Mouse (Mus musculus): ENCODE measurements around the gene Nufip1.

The Nufip1 gene

GRCm38 (mm10) chr14:76178447-76178846 lies 67.8 kb downstream of the Nufip1 start:
- no peak for DNase-seq (ENCODE audit: low spot score in 2 of 2)

GRCm38 (mm10) chr14:76179343-76179742 lies 68.7 kb downstream of the Nufip1 start:
- no peak for DNase-seq (ENCODE audit: low spot score in 2 of 2)

- no peak for DNase-seq (ENCODE audit: low spot score in 2 of 2)
Measured at GRCm38 (mm10) chr14:76185358-76185757, 74.7 kb downstream of the Nufip1 start.

- no peak for DNase-seq (ENCODE audit: low spot score in 2 of 2)
Measured at GRCm38 (mm10) chr14:76186299-76186698, 75.6 kb downstream of the Nufip1 start.

All from cerebellum, postnatal 4 days (tissue).